Mouse (Mus musculus): ENCODE data around the gene Grap. TPM values are rescaled to one million over a fixed set of nuclear protein-coding genes. Genes with fewer than 3 reads are reported as not detected.

The Grap gene
- polyA plus RNA-seq, 1 experiment from 2014 or later, result 6.0 TPM

GRCm38 (mm10) chr11:61705581-61705980 is 52.5 kb downstream of the Grap start:
- WGBS, result 84% methylated on average over 2 of the region's 2 CpGs
- no peak for DNase-seq (ENCODE audit: low spot score)
- Histone ChIP-seq H3K4me1 (peaks cover 26% of the 10 kb centered on the region), H3K4me3 (no peak overlapping the region), H3K9me3 (no peaks in the 10 kb centered on the region), H3K27ac (replicated peaks) (no peak overlapping the region), H3K27me3 (replicated peaks; ENCODE audit: low read depth, poor library complexity, severe bottlenecking) (no peaks in the 10 kb centered on the region), H3K36me3 (replicated peaks) (peaks cover 13% of the 10 kb centered on the region)

- H3K4me1 ChIP-seq, result peaks cover 20% of the 10 kb centered on the region
- H3K4me3 ChIP-seq, result no peak overlapping the region
- H3K36me3 ChIP-seq (replicated peaks), result peaks cover 13% of the 10 kb centered on the region
- H3K9me3 ChIP-seq, result no peaks in the 10 kb centered on the region
- no peak for DNase-seq (ENCODE audit: low spot score)
- H3K27me3 ChIP-seq (replicated peaks; ENCODE audit: low read depth, poor library complexity, severe bottlenecking), result no peaks in the 10 kb centered on the region
- WGBS, result 70% methylated on average over 4 of the region's 4 CpGs
- H3K27ac ChIP-seq (replicated peaks), result no peak overlapping the region
These were observed 53.2 kb downstream of the Grap start for GRCm38 (mm10) chr11:61706232-61706631.

DNA sequence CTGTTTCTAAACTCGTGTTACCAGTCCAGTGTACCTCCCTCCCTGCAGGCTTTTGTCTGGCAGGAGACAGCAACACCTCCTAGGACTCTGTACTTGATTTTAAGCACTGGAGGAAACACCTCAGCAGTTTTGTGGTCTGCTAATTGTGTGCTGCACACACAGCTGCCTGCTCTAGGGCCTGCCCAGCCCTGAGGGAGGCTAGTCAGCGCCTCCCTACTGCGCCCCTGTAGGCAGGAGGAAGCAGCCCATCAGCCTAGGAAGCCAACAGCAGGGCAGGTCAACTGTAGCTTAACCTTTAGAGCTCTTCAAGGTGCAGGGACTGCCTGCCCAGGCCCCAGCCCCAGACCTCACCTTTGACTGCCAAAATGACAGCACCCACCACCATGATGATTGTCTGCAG is 55.9 kb downstream of the Grap start:
- no peak for DNase-seq (ENCODE audit: low spot score)
- Histone ChIP-seq H3K27ac (replicated peaks) (peak overlapping the region; percentile 19), H3K4me3 (no peak overlapping the region), H3K36me3 (replicated peaks) (no peaks in the 10 kb centered on the region; the same call in 1 of the 2 replicates), H3K27me3 (replicated peaks; ENCODE audit: low read depth, poor library complexity, severe bottlenecking) (no peaks in the 10 kb centered on the region; the same call in 1 of the 2 replicates), H3K4me1 (peaks cover 14% of the 10 kb centered on the region; the same call in 1 of the 2 replicates), H3K9me3 (no peaks in the 10 kb centered on the region)
- 50% methylated on average over 3 of the region's 3 CpGs for WGBS

GRCm38 (mm10) chr11:61713157-61713855 is 60.2 kb downstream of the Grap start:
- H3K27ac ChIP-seq (replicated peaks), result no peak overlapping the region

DNA sequence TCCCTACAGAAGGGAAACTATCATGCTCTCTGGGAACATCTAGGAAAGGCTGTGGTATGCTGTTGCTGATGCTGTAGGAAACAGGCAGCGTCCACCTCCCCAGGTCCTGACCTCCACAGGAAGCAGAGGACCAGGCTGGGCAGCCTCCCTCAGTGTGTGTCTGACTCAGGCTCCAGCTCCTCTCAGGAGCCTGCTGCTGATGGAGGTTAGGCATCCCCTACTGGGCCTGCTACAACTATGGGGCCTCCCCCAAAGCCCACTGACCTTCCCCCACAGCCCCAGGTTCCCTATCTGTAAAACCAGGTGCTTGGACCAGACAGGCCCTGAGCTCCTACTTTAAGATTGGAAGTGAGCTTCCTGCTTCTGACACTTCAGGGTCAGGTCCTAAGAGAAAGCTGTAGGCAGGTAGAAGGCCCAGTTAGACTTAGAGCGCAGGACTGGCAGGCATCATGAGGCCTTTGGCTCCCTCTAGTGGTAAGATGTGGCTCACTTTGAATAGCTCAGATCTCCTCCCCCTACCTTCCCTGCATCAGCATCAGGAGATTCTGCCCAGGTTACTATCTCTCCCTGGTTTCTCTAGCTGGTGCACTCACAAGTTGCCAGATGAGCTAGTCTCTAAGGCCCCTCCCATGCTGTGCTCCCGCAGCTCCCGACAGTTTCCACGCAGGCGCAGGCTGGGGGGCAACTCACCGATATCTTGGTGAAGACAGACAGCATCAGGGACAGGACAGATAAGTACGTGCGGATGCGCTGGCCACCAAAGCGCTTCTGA is 61.5 kb downstream of the Grap start:
- peak; percentile 76 for DNase-seq (ENCODE audit: low spot score)
- Histone ChIP-seq H3K4me1 (peaks cover 5% of the 10 kb centered on the region; the same call in 1 of the 2 replicates), H3K9me3 (no peaks in the 10 kb centered on the region), H3K27ac (replicated peaks) (no peak overlapping the region), H3K4me3 (no peak overlapping the region), H3K27me3 (replicated peaks; ENCODE audit: low read depth, poor library complexity, severe bottlenecking) (no peaks in the 10 kb centered on the region; the same call in 1 of the 2 replicates), H3K36me3 (replicated peaks) (no peaks in the 10 kb centered on the region)
- 45% methylated on average over 11 of the region's 11 CpGs for WGBS

More at GRCm38 (mm10) chr11:61713157-61713855, 60.2 kb downstream of the Grap start:
- Histone ChIP-seq H3K9me3 (no peaks in the 10 kb centered on the region), H3K36me3 (replicated peaks) (no peaks in the 10 kb centered on the region), H3K27me3 (replicated peaks; ENCODE audit: low read depth, poor library complexity, severe bottlenecking) (no peaks in the 10 kb centered on the region; the same call in 1 of the 2 replicates), H3K4me3 (no peak overlapping the region), H3K4me1 (peaks cover 17% of the 10 kb centered on the region; the same call in 1 of the 2 replicates)
- WGBS, result 59% methylated on average over 15 of the region's 15 CpGs
- DNase-seq (ENCODE audit: low spot score), result no peak

DNA sequence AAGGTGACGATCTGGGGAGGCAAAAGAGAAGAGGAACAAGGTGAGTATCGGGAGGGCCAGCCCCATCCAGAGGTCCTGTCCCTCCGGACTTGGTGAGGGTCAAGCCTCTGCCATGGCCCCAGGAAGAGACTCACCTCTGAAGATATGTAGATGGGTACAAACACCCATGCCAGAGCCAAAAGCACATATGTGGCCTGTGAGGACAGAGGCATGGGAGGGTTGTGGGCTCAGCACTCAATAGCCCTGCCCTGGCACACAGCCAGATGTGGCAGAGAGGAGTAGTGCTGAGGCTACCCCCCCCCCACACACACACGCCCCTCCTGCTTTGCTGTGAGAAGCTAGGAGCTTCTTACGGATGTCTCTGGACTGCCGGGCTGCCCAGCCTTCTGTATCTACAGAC is 62.1 kb downstream of the Grap start:
- H3K4me1 ChIP-seq, result peaks cover 4% of the 10 kb centered on the region; the same call in 1 of the 2 replicates
- WGBS, result 70% methylated on average over 6 of the region's 6 CpGs
- H3K27me3 ChIP-seq (replicated peaks; ENCODE audit: low read depth, poor library complexity, severe bottlenecking), result no peaks in the 10 kb centered on the region; the same call in 1 of the 2 replicates

DNA sequence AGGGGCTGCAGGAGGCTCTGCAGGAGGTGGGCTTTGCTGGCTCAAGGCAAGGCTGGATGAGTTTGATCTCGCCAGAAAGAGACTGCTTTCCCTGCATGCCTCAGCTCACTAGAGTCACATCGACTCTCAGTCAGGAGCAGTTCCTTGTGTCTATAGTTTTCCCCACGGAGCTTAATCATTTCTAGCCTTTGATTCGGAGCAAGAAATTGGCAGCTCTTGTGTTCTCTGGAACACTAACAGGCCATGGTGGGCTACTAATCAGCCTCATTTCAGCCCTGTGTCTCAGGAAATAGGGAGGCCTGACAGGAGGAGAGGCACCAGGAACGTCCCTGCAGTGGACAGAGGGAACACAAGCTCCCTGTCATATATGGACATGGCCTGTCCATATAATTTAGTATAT is 64.9 kb downstream of the Grap start:
- DNase-seq (ENCODE audit: low spot score), result no peak
- H3K27ac ChIP-seq (replicated peaks), result no peak overlapping the region
- H3K4me3 ChIP-seq, result no peak overlapping the region
- H3K4me1 ChIP-seq, result peaks cover 4% of the 10 kb centered on the region; the same call in 1 of the 2 replicates
- no peaks in the 10 kb centered on the region for H3K9me3 ChIP-seq
- 70% methylated on average over 5 of the region's 5 CpGs for WGBS
- H3K27me3 ChIP-seq (replicated peaks; ENCODE audit: low read depth, poor library complexity, severe bottlenecking), result no peaks in the 10 kb centered on the region; the same call in 1 of the 2 replicates
- H3K36me3 ChIP-seq (replicated peaks), result no peaks in the 10 kb centered on the region

More for the DNA sequence above, 62.1 kb downstream of the Grap start:
- Histone ChIP-seq H3K27ac (replicated peaks) (no peak overlapping the region), H3K9me3 (no peaks in the 10 kb centered on the region), H3K36me3 (replicated peaks) (no peaks in the 10 kb centered on the region), H3K4me3 (no peak overlapping the region)
- DNase-seq (ENCODE audit: low spot score), result no peak

GRCm38 (mm10) chr11:61719387-61719786 is 66.3 kb downstream of the Grap start:
- Histone ChIP-seq H3K9me3 (no peaks in the 10 kb centered on the region), H3K4me3 (no peak overlapping the region), H3K27me3 (replicated peaks; ENCODE audit: low read depth, poor library complexity, severe bottlenecking) (no peaks in the 10 kb centered on the region), H3K27ac (replicated peaks) (no peak overlapping the region), H3K36me3 (replicated peaks) (no peaks in the 10 kb centered on the region), H3K4me1 (peaks cover 2% of the 10 kb centered on the region; the same call in 1 of the 2 replicates)
- WGBS, result 62% methylated on average over 3 of the region's 3 CpGs
- DNase-seq (ENCODE audit: low spot score), result no peak

GRCm38 (mm10) chr11:61719826-61720225 is 66.8 kb downstream of the Grap start:
- no peaks in the 10 kb centered on the region for H3K4me1 ChIP-seq
- WGBS, result 82% methylated on average over 8 of the region's 8 CpGs
- H3K4me3 ChIP-seq, result no peak overlapping the region
- no peaks in the 10 kb centered on the region for H3K27me3 ChIP-seq (replicated peaks; ENCODE audit: low read depth, poor library complexity, severe bottlenecking)
- DNase-seq (ENCODE audit: low spot score), result no peak
- H3K27ac ChIP-seq (replicated peaks), result no peak overlapping the region
- no peaks in the 10 kb centered on the region for H3K36me3 ChIP-seq (replicated peaks)
- H3K9me3 ChIP-seq, result no peaks in the 10 kb centered on the region

GRCm38 (mm10) chr11:61720636-61721035 is 67.6 kb downstream of the Grap start, which contains the start of gene Slc5a10:
Gene Slc5a10, minus strand, starts transcription at chr11:61720826.
- no peaks in the 10 kb centered on the region for H3K27me3 ChIP-seq (replicated peaks; ENCODE audit: low read depth, poor library complexity, severe bottlenecking)
- WGBS, result 89% methylated on average over 3 of the region's 3 CpGs
- H3K36me3 ChIP-seq (replicated peaks), result peaks cover 4% of the 10 kb centered on the region; the same call in 1 of the 2 replicates
- H3K27ac ChIP-seq (replicated peaks), result no peak within 1 kb of the TSS
- DNase-seq (ENCODE audit: low spot score), result no peak
- H3K4me3 ChIP-seq, result no peak within 1 kb of the TSS
- no peaks in the 10 kb centered on the region for H3K4me1 ChIP-seq
- H3K9me3 ChIP-seq, result no peaks in the 10 kb centered on the region

DNA sequence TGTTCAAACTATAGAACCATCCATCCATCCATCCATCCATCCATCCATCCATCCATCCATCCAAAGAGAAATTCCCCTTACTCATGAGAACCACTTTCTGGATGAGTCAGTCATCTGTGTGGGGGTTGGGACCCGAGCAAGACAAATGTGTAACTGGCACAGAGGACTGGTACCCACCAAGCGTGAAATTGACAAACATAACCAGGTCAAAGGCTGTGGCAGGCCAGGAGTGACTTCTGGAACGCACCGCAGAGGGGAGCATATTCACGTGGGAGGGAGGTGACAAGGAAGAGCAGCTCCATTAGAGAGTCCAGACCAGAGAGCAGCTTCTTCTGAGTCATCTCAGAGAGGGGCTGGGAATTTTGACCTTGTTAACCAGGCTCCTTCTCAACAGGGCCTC is 69.0 kb downstream of the Grap start:
- H3K4me3 ChIP-seq, result no peak overlapping the region
- no peaks in the 10 kb centered on the region for H3K27me3 ChIP-seq (replicated peaks; ENCODE audit: low read depth, poor library complexity, severe bottlenecking)
- H3K36me3 ChIP-seq (replicated peaks), result peaks cover 18% of the 10 kb centered on the region
- H3K4me1 ChIP-seq, result no peaks in the 10 kb centered on the region
- 79% methylated on average over 5 of the region's 5 CpGs for WGBS
- H3K27ac ChIP-seq (replicated peaks), result no peak overlapping the region
- no peaks in the 10 kb centered on the region for H3K9me3 ChIP-seq
- DNase-seq (ENCODE audit: low spot score), result no peak

Measured in embryonic facial prominence, embryonic 10.5 days (tissue).